Mouse (Mus musculus) kidney, embryonic 15.5 days (tissue): ENCODE data around the gene Anks1b. TPM values are rescaled to one million over a fixed set of nuclear protein-coding genes. Genes with fewer than 3 reads are reported as not detected.

Source experiments
- ATAC-seq: fragments of 200-750 bp; cut with Nextera tagmentation; replicated peaks from 2 replicates; pipeline ENCODE4 v1.8.0; 2017; ENCODE audit warnings: moderate TSS enrichment; ENCODE audit not compliant: low FRiP score
- H3K27ac ChIP-seq: fragments of 300-500 bp; sonication (generic); 2 replicates; pipeline ENCODE4 v1.5.1; 2015; ENCODE audit warnings: mild to moderate bottlenecking, inconsistent platforms
- H3K27me3 ChIP-seq: fragments of 300-500 bp; sonication (generic); 2 replicates; pipeline ENCODE4 v1.6.1; 2015; ENCODE audit warnings: inconsistent platforms
- H3K36me3 ChIP-seq: fragments of 300-500 bp; sonication (generic); 2 replicates; pipeline ENCODE4 v1.6.1; 2015; ENCODE audit warnings: inconsistent platforms
- H3K4me1 ChIP-seq: fragments of 300-500 bp; sonication (generic); 2 replicates; pipeline ENCODE4 v1.6.1; 2015; ENCODE audit warnings: inconsistent platforms
- H3K4me2 ChIP-seq: fragments of 300-500 bp; sonication (generic); 2 replicates; pipeline ENCODE4 v1.6.1; 2015; ENCODE audit warnings: moderate library complexity, mild to moderate bottlenecking, inconsistent platforms
- H3K4me3 ChIP-seq: fragments of 300-500 bp; sonication (generic); replicated peaks from 2 replicates; pipeline ENCODE4 v1.5.1; 2015; ENCODE audit warnings: mild to moderate bottlenecking, inconsistent platforms
- H3K9ac ChIP-seq: fragments of 300-500 bp; sonication (generic); 2 replicates; pipeline ENCODE4 v1.6.1; 2015; ENCODE audit warnings: mild to moderate bottlenecking, inconsistent platforms
- H3K9me3 ChIP-seq: fragments of 300-500 bp; sonication (generic); replicated peaks from 2 replicates; pipeline ENCODE4 v1.6.1; 2016; ENCODE audit warnings: inconsistent platforms
- WGBS: fragments of 180-500 bp; shearing (Covaris S2); methylation state at CpG from one replicate; pipeline ENCODE4 v1.1.7; 2015; ENCODE audit warnings: mixed read lengths; 5-methylcytosine and 5-hydroxymethylcytosine counted together
- polyA plus RNA-seq: library from polyadenylated mRNA; unstranded; fragments of >200 nt; fragmentation: Nextera tagmentation; extraction: Ambion mirVana; gene quantifications from 2 replicates; pipeline ENCODE4 v1.2.1, GENCODE M21; 2015

Anks1b gene
- polyA plus RNA-seq, 1 experiment from 2014 or later, result 4.1 TPM

GRCm38 (mm10) chr10:90666746-90667145 is 793.4 kb downstream of the Anks1b start:
- no peak for ATAC-seq

DNA sequence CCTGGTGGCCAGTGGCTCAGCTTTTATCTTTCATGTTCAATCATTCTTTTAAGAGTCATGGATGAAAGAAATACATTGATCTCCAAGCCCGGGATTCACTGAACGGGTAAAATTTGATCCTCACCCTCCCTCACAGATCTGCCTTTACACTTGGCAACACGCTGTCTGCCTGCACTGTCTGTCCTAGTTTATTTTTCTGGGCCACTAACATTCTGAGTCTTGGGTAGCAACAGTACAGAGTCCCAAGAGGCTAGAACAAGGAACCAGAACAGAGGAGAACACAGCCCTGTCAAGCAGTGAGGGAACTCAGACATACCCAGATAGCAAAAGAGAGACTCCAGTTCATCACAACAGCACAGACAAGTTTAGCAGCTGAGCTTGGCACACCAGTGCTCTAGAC is 797.0 kb downstream of the Anks1b start:
- Histone ChIP-seq H3K9me3 (no peaks in the 10 kb centered on the region), H3K4me2 (no peak overlapping the region), H3K27ac (no peak overlapping the region), H3K27me3 (no peaks in the 10 kb centered on the region), H3K4me1 (no peaks in the 10 kb centered on the region), H3K36me3 (no peaks in the 10 kb centered on the region), H3K9ac (no peak overlapping the region), H3K4me3 (no peak overlapping the region)
- WGBS, result 82% methylated on average over 3 of the region's 3 CpGs
- no peak for ATAC-seq

More at GRCm38 (mm10) chr10:90666746-90667145, 793.4 kb downstream of the Anks1b start:
- Histone ChIP-seq H3K36me3 (no peaks in the 10 kb centered on the region), H3K9me3 (no peaks in the 10 kb centered on the region), H3K4me2 (no peak overlapping the region), H3K27me3 (no peaks in the 10 kb centered on the region), H3K9ac (no peak overlapping the region), H3K4me1 (no peaks in the 10 kb centered on the region), H3K27ac (no peak overlapping the region), H3K4me3 (no peak overlapping the region)
- WGBS, result 87% methylated on average over 2 of the region's 2 CpGs

DNA sequence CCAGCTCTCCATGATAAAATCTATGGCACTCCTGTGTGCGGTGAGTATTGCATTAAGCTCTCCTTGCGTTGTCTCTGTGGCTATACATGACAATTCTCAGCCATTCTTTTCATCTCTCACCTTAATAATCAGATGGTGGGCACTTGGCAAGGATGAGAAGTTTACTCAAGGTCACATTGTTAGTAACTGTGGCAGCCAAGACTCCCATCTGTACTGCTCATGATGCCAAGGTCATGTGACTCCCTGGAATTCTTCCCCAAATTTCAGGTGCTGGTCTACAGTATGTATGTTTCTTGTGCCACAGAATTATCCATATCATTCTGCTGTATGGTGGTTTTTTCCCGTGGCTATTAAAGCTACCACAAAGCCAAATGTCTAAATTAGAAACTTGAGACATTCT is 798.8 kb downstream of the Anks1b start:
- no peak for ATAC-seq
- Histone ChIP-seq H3K9me3 (no peaks in the 10 kb centered on the region), H3K4me1 (no peaks in the 10 kb centered on the region), H3K4me2 (no peak overlapping the region), H3K27ac (no peak overlapping the region), H3K36me3 (no peaks in the 10 kb centered on the region), H3K27me3 (no peaks in the 10 kb centered on the region), H3K9ac (no peak overlapping the region), H3K4me3 (no peak overlapping the region)
- WGBS, result 83% methylated on average over 3 of the region's 3 CpGs

- H3K27ac ChIP-seq, result no peak overlapping the region
- H3K4me3 ChIP-seq, result no peak overlapping the region
- no peak overlapping the region for H3K9ac ChIP-seq
- no peak for ATAC-seq
- no peaks in the 10 kb centered on the region for H3K4me1 ChIP-seq
- no peaks in the 10 kb centered on the region for H3K27me3 ChIP-seq
- no peaks in the 10 kb centered on the region for H3K9me3 ChIP-seq
- 78% methylated on average over 10 of the region's 10 CpGs for WGBS
- H3K4me2 ChIP-seq, result no peak overlapping the region
- H3K36me3 ChIP-seq, result no peaks in the 10 kb centered on the region
Measured at GRCm38 (mm10) chr10:90674362-90674761, 801.1 kb downstream of the Anks1b start.

DNA sequence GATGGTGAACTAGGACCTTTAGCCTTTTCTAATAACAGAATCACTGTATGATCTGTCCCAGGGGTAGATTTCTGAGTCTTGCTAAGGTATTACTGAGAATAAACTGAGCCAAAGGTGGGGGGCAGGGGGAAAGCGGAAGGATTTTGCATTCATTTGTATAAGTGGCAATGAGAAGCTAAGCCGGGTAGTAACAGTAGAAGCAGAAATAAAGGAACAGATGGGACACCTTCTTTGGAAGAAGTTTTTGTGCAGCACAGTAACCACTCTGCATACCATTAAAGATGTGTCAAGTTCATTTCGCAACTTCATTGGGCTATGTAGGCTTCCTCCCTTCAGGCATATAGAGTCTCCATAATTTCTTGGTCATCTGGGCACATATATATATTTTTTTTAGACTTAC is 804.1 kb downstream of the Anks1b start:
- no peaks in the 10 kb centered on the region for H3K36me3 ChIP-seq
- no peaks in the 10 kb centered on the region for H3K4me1 ChIP-seq
- no peaks in the 10 kb centered on the region for H3K27me3 ChIP-seq
- H3K4me3 ChIP-seq, result no peak overlapping the region
- no peak overlapping the region for H3K4me2 ChIP-seq
- H3K9ac ChIP-seq, result no peak overlapping the region
- ATAC-seq, result no peak
- WGBS, result 95% methylated on average over 3 of the region's 3 CpGs
- H3K27ac ChIP-seq, result no peak overlapping the region
- H3K9me3 ChIP-seq, result no peaks in the 10 kb centered on the region

GRCm38 (mm10) chr10:90679713-90680470 is 806.6 kb downstream of the Anks1b start:
- ATAC-seq, result no peak
- no peak overlapping the region for H3K4me3 ChIP-seq
- no peaks in the 10 kb centered on the region for H3K4me1 ChIP-seq
- H3K4me2 ChIP-seq, result no peak overlapping the region
- H3K9ac ChIP-seq, result no peak overlapping the region
- no peaks in the 10 kb centered on the region for H3K36me3 ChIP-seq
- no peaks in the 10 kb centered on the region for H3K27me3 ChIP-seq
- no peaks in the 10 kb centered on the region for H3K9me3 ChIP-seq
- 85% methylated on average over 10 of the region's 10 CpGs for WGBS
- no peak overlapping the region for H3K27ac ChIP-seq

DNA sequence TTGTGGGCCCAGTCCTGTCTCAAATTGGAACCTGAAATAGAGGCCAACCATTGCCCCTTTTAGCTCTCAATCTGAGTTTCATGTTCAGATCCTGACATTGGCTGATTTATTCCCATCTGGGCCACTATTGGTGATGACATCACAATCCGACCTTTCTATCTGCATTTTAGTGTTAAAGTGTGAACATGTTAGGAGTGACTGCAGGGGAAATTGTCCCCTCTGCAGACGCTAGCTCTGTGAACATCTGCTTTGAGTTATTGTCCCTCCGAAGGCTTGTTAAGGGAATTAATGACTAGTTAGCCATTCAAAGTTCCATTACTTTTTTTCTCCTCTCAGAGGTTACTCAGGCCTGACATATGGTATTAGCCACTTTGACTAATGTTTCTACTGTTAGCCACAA is 810.5 kb downstream of the Anks1b start:
- ATAC-seq, result no peak
- Histone ChIP-seq H3K36me3 (no peaks in the 10 kb centered on the region), H3K4me2 (no peak overlapping the region), H3K27me3 (no peaks in the 10 kb centered on the region), H3K9me3 (no peaks in the 10 kb centered on the region), H3K4me1 (no peaks in the 10 kb centered on the region), H3K9ac (no peak overlapping the region), H3K27ac (no peak overlapping the region), H3K4me3 (no peak overlapping the region)
- 37% methylated on average over 3 of the region's 3 CpGs for WGBS

DNA sequence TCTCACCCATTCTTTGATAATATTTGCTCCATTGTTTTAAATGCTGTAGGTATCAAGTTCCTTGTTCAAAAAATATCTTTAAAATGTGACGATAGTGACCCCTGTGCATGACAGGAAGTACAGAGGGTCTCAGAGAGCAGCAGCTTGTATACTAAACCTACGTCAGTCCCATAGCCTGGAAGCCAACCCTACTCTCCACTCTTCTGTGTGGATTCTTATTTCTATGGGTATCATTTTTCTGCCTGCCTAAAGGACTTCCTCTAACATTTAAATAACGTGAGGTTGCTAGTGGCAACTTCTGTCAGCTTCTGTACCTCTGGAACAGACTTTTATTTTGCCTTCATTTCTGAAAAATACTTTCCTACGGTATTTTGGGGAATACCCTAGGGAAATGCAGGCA is 812.1 kb downstream of the Anks1b start:
- H3K27me3 ChIP-seq, result no peaks in the 10 kb centered on the region
- WGBS, result 51% methylated on average over 4 of the region's 4 CpGs
- no peaks in the 10 kb centered on the region for H3K9me3 ChIP-seq
- H3K4me3 ChIP-seq, result no peak overlapping the region
- H3K4me2 ChIP-seq, result no peak overlapping the region
- no peak for ATAC-seq
- H3K27ac ChIP-seq, result no peak overlapping the region
- no peaks in the 10 kb centered on the region for H3K4me1 ChIP-seq
- no peaks in the 10 kb centered on the region for H3K36me3 ChIP-seq
- no peak overlapping the region for H3K9ac ChIP-seq

DNA sequence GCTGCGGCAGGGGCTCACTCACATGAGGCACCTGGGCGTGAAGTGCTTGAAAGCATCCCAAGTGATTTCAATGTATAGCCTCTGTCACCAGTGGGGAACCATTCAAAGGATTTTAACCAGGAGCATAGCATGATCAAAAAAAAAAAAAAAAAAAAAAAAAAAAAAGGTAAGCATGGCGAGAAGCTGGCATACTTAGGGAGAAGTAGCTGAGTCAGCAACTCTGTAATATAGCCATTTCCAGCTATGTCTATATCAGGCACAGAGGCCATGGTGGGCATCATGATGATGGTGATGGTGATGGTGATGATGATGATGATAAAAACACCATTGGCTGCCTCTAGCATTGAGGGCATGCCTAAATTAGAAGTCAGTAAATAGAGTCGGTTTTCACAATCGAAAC is 814.8 kb downstream of the Anks1b start:
- Histone ChIP-seq H3K4me3 (no peak overlapping the region), H3K9me3 (no peaks in the 10 kb centered on the region), H3K27ac (no peak overlapping the region), H3K9ac (no peak overlapping the region), H3K27me3 (no peaks in the 10 kb centered on the region), H3K4me2 (no peak overlapping the region), H3K36me3 (no peaks in the 10 kb centered on the region), H3K4me1 (no peaks in the 10 kb centered on the region)
- 73% methylated on average over 5 of the region's 5 CpGs for WGBS
- no peak for ATAC-seq

- Histone ChIP-seq H3K4me1 (no peaks in the 10 kb centered on the region), H3K9ac (no peak overlapping the region), H3K4me3 (no peak overlapping the region), H3K27me3 (no peaks in the 10 kb centered on the region), H3K36me3 (no peaks in the 10 kb centered on the region), H3K9me3 (no peaks in the 10 kb centered on the region), H3K4me2 (no peak overlapping the region), H3K27ac (no peak overlapping the region)
- no peak; the same call in 1 of the 2 replicates for ATAC-seq
- 47% methylated on average over 13 of the region's 13 CpGs for WGBS
Measured at GRCm38 (mm10) chr10:90688696-90689252, 815.5 kb downstream of the Anks1b start.

GRCm38 (mm10) chr10:90689854-90690513 is 816.7 kb downstream of the Anks1b start:
- Histone ChIP-seq H3K9ac (no peak overlapping the region), H3K4me2 (no peak overlapping the region), H3K27me3 (no peaks in the 10 kb centered on the region), H3K4me3 (no peak overlapping the region), H3K27ac (no peak overlapping the region), H3K9me3 (no peaks in the 10 kb centered on the region), H3K4me1 (no peaks in the 10 kb centered on the region), H3K36me3 (no peaks in the 10 kb centered on the region)
- 59% methylated on average over 11 of the region's 11 CpGs for WGBS
- no peak for ATAC-seq

GRCm38 (mm10) chr10:90696687-90697086 is 823.4 kb downstream of the Anks1b start:
- Histone ChIP-seq H3K4me3 (no peak overlapping the region), H3K27ac (no peak overlapping the region), H3K4me2 (no peak overlapping the region), H3K9ac (no peak overlapping the region), H3K36me3 (no peaks in the 10 kb centered on the region), H3K4me1 (no peaks in the 10 kb centered on the region), H3K9me3 (no peaks in the 10 kb centered on the region), H3K27me3 (no peaks in the 10 kb centered on the region)
- 80% methylated on average over 5 of the region's 5 CpGs for WGBS
- ATAC-seq, result no peak
